Mouse (Mus musculus): ENCODE measurements around the gene Zfp365. TPM values are rescaled to one million over a fixed set of nuclear protein-coding genes. Genes with fewer than 3 reads are reported as not detected.

Gene Zfp365
- 0.63 and 0.95 TPM in 2 replicates for polyA plus RNA-seq (2016; fragmentation: Nextera tagmentation; extraction: Ambion mirVana)

DNA sequence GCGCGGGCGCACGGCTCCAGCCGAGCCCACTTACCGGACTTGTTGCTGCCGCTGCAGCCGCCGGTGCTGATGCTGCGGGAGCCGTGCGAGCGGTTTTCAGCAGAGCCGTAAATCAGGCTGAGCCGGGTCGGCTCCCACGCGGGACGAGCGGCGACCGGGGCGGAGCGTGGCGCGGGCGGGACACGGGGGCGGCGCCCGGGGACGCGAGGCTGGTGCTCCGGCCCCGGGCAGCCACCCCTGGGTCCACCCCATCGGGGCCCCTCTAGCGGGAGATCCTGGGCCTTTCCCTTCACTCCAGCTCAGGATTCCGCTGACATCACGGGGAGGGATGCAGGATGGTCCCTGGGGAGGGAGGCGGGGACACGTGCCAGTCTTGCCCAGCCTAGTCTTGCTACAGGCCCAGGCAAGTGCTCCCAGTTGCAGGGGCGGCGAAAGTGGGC is at the start of gene Zfp365:
Zfp365 (minus strand) TSS at position 326 of the 440 bp plus-strand sequence.
- Histone ChIP-seq H3K36me3 (no peaks in the 10 kb centered on the region), H3K27ac (ENCODE audit: poor library complexity, severe bottlenecking) (no peak within 1 kb of the TSS), H3K4me3 (peak within 1 kb of the TSS; percentile 69), H3K9me3 (replicated peaks) (no peaks in the 10 kb centered on the region), H3K4me1 (replicated peaks) (no peaks in the 10 kb centered on the region), H3K4me2 (peak within 1 kb of the TSS; percentile 97), H3K9ac (peak within 1 kb of the TSS; percentile 70), H3K27me3 (replicated peaks) (peaks cover 10% of the 10 kb centered on the region; the same call in 1 of the 2 replicates)
- peak; percentile 80 for ATAC-seq (ENCODE audit: insufficient number of reproducible peaks, low FRiP score)
- under 1% methylated on average over 37 of the region's 43 CpGs for WGBS

DNA sequence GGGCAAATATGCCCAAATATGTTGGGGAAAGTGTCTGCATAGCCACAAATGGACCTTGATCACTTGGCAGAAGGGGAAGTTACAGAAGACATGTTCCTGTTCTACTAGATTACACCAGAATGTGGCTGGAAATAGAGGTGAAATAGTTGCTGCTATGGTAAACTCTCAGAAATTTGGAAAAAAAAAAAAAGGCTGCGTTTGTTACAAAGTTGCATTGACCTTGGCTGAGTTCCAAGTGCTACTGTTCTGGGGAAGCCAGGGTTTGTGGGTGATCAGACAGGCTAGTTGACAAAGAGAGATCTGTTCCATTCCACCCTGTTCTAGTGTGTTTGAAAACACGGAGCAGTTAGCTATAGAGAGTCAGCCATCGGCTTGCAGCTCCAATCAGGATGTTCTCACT is 47.5 kb upstream of the Zfp365 start:
- Histone ChIP-seq H3K9ac (no peak overlapping the region), H3K4me2 (no peak overlapping the region), H3K36me3 (no peaks in the 10 kb centered on the region), H3K27me3 (replicated peaks) (no peaks in the 10 kb centered on the region), H3K4me3 (no peak overlapping the region), H3K27ac (ENCODE audit: poor library complexity, severe bottlenecking) (no peak overlapping the region), H3K9me3 (replicated peaks) (no peaks in the 10 kb centered on the region), H3K4me1 (replicated peaks) (no peaks in the 10 kb centered on the region)
- WGBS = 56% methylated on average over 3 of the region's 3 CpGs
- no peak for ATAC-seq (ENCODE audit: insufficient number of reproducible peaks, low FRiP score)

DNA sequence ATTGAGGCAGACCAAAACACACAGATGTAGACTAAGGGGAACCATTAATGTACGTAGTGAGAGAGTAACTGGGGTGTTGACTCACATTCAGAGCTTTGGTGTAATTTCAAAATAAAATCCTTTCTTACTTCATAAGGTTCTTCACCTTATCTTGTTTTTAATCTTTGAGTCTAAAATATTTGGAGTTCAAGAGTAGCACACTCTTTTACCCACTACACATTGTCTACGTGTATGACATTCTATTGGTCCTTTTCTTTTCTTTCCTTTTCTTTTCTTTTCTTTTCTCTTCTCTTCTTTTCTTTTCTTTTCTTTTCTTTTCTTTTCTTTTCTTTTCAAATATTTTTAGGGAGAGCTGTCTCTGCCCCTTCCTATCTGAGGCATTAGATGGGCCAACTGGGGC is 43.5 kb upstream of the Zfp365 start:
- Histone ChIP-seq H3K4me3 (no peak overlapping the region), H3K27me3 (replicated peaks) (no peaks in the 10 kb centered on the region), H3K27ac (ENCODE audit: poor library complexity, severe bottlenecking) (no peak overlapping the region), H3K9me3 (replicated peaks) (no peaks in the 10 kb centered on the region; the same call in 1 of the 2 replicates), H3K4me1 (replicated peaks) (no peaks in the 10 kb centered on the region), H3K4me2 (no peak overlapping the region), H3K36me3 (no peaks in the 10 kb centered on the region), H3K9ac (no peak overlapping the region)
- 87% methylated on average over 2 of the region's 2 CpGs for WGBS
- no peak for ATAC-seq (ENCODE audit: insufficient number of reproducible peaks, low FRiP score)

- H3K27me3 ChIP-seq (replicated peaks) = no peaks in the 10 kb centered on the region
- H3K27ac ChIP-seq (ENCODE audit: poor library complexity, severe bottlenecking) = no peak overlapping the region
- no peaks in the 10 kb centered on the region for H3K36me3 ChIP-seq
- no peaks in the 10 kb centered on the region; the same call in 1 of the 2 replicates for H3K9me3 ChIP-seq (replicated peaks)
- no peak overlapping the region for H3K9ac ChIP-seq
- WGBS = 77% methylated on average over 4 of the region's 4 CpGs
- no peak overlapping the region for H3K4me2 ChIP-seq
- no peak for ATAC-seq (ENCODE audit: insufficient number of reproducible peaks, low FRiP score)
- H3K4me3 ChIP-seq = no peak overlapping the region
- no peaks in the 10 kb centered on the region for H3K4me1 ChIP-seq (replicated peaks)
These were observed 39.2 kb upstream of the Zfp365 start for GRCm38 (mm10) chr10:67951690-67952089.

DNA sequence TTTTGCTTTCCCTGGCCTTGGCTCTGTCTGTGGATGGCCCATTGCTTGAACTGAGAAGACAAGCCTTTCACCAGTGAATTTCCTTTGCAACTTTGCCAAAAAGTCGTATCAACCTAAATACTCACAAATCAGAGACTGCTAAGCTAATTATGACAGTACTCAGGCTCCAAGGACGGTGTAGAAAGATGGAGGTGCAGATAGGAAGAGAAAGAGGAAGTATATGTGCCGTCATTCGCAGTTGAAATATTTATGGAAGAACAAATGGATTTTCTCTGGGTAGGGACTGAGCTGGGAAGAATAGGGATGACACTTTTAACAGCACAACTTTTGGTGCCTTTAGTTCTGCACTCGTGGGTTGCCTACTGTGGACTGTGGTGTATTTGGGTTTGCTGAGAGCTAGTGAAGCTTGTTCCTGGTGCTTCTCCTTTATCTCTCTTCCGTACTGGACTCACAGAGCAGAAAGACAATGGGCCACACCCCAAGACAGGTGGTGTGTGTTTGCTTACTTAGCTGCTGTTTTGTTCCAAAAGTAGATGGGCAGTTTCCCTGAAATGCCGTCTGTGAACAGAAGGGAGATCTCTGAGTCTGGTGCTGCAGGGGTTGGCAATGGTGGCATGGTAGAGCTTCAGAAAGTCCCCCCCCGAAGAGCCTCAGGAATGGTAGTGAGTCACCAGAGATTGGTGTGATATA is 37.7 kb upstream of the Zfp365 start:
- 61% methylated on average over 8 of the region's 8 CpGs for WGBS

GRCm38 (mm10) chr10:67943513-67943912 is 31.1 kb upstream of the Zfp365 start:
- WGBS = 85% methylated on average over 4 of the region's 4 CpGs
- no peak overlapping the region for H3K27ac ChIP-seq (ENCODE audit: poor library complexity, severe bottlenecking)
- no peaks in the 10 kb centered on the region for H3K27me3 ChIP-seq (replicated peaks)
- ATAC-seq (ENCODE audit: insufficient number of reproducible peaks, low FRiP score) = no peak
- H3K4me3 ChIP-seq = no peak overlapping the region
- no peak overlapping the region for H3K9ac ChIP-seq
- H3K4me2 ChIP-seq = no peak overlapping the region
- H3K4me1 ChIP-seq (replicated peaks) = 0 out of 2 replicates have a peak, but pooled peaks cover 4% of the 10 kb centered on the region
- no peaks in the 10 kb centered on the region; the same call in 1 of the 2 replicates for H3K9me3 ChIP-seq (replicated peaks)
- no peaks in the 10 kb centered on the region for H3K36me3 ChIP-seq

More for the DNA sequence above, 37.7 kb upstream of the Zfp365 start:
- Histone ChIP-seq H3K9me3 (replicated peaks) (no peaks in the 10 kb centered on the region; the same call in 1 of the 2 replicates), H3K27ac (ENCODE audit: poor library complexity, severe bottlenecking) (no peak overlapping the region), H3K36me3 (no peaks in the 10 kb centered on the region), H3K4me1 (replicated peaks) (no peaks in the 10 kb centered on the region), H3K4me3 (no peak overlapping the region), H3K9ac (no peak overlapping the region), H3K27me3 (replicated peaks) (no peaks in the 10 kb centered on the region), H3K4me2 (no peak overlapping the region)
- ATAC-seq (ENCODE audit: insufficient number of reproducible peaks, low FRiP score) = no peak

GRCm38 (mm10) chr10:67939546-67939945 is 27.1 kb upstream of the Zfp365 start:
- Histone ChIP-seq H3K4me1 (replicated peaks) (0 out of 2 replicates have a peak, but pooled peaks cover 4% of the 10 kb centered on the region), H3K27me3 (replicated peaks) (no peaks in the 10 kb centered on the region), H3K27ac (ENCODE audit: poor library complexity, severe bottlenecking) (no peak overlapping the region), H3K9me3 (replicated peaks) (no peaks in the 10 kb centered on the region), H3K36me3 (no peaks in the 10 kb centered on the region), H3K4me3 (no peak overlapping the region), H3K4me2 (peak overlapping the region; percentile 34), H3K9ac (no peak overlapping the region)
- ATAC-seq (ENCODE audit: insufficient number of reproducible peaks, low FRiP score) = no peak
- WGBS = 56% methylated on average over 12 of the region's 12 CpGs

GRCm38 (mm10) chr10:67937775-67938174 is 25.3 kb upstream of the Zfp365 start:
- Histone ChIP-seq H3K9me3 (replicated peaks) (no peaks in the 10 kb centered on the region), H3K4me1 (replicated peaks) (0 out of 2 replicates have a peak, but pooled peaks cover 4% of the 10 kb centered on the region), H3K36me3 (no peaks in the 10 kb centered on the region), H3K4me2 (no peak overlapping the region), H3K27ac (ENCODE audit: poor library complexity, severe bottlenecking) (no peak overlapping the region), H3K4me3 (no peak overlapping the region), H3K27me3 (replicated peaks) (no peaks in the 10 kb centered on the region), H3K9ac (no peak overlapping the region)
- 78% methylated on average over 5 of the region's 5 CpGs for whole genome bisulfite sequencing
- ATAC-seq (ENCODE audit: insufficient number of reproducible peaks, low FRiP score) = no peak

GRCm38 (mm10) chr10:67936944-67937343 is 24.5 kb upstream of the Zfp365 start:
- no peak overlapping the region for H3K4me2 ChIP-seq
- no peaks in the 10 kb centered on the region; the same call in 1 of the 2 replicates for H3K9me3 ChIP-seq (replicated peaks)
- no peak overlapping the region for H3K9ac ChIP-seq
- H3K4me1 ChIP-seq (replicated peaks) = 0 out of 2 replicates have a peak, but pooled peaks cover 4% of the 10 kb centered on the region
- no peaks in the 10 kb centered on the region for H3K36me3 ChIP-seq
- H3K27ac ChIP-seq (ENCODE audit: poor library complexity, severe bottlenecking) = no peak overlapping the region
- WGBS = 61% methylated on average over 4 of the region's 4 CpGs
- H3K4me3 ChIP-seq = no peak overlapping the region
- ATAC-seq (ENCODE audit: insufficient number of reproducible peaks, low FRiP score) = no peak
- H3K27me3 ChIP-seq (replicated peaks) = no peaks in the 10 kb centered on the region

GRCm38 (mm10) chr10:67932780-67933179 is 20.3 kb upstream of the Zfp365 start:
- Histone ChIP-seq H3K4me3 (no peak overlapping the region), H3K36me3 (no peaks in the 10 kb centered on the region), H3K4me2 (no peak overlapping the region), H3K27ac (ENCODE audit: poor library complexity, severe bottlenecking) (no peak overlapping the region), H3K9me3 (replicated peaks) (no peaks in the 10 kb centered on the region; the same call in 1 of the 2 replicates), H3K9ac (no peak overlapping the region), H3K27me3 (replicated peaks) (no peaks in the 10 kb centered on the region), H3K4me1 (replicated peaks) (no peaks in the 10 kb centered on the region)
- no peak for ATAC-seq (ENCODE audit: insufficient number of reproducible peaks, low FRiP score)
- WGBS = 74% methylated on average over 11 of the region's 11 CpGs

GRCm38 (mm10) chr10:67931328-67931727 is 18.9 kb upstream of the Zfp365 start:
- Histone ChIP-seq H3K4me2 (no peak overlapping the region), H3K4me1 (replicated peaks) (no peaks in the 10 kb centered on the region), H3K27ac (ENCODE audit: poor library complexity, severe bottlenecking) (no peak overlapping the region), H3K36me3 (no peaks in the 10 kb centered on the region), H3K9ac (no peak overlapping the region), H3K9me3 (replicated peaks) (no peaks in the 10 kb centered on the region; the same call in 1 of the 2 replicates), H3K27me3 (replicated peaks) (no peaks in the 10 kb centered on the region), H3K4me3 (no peak overlapping the region)
- WGBS = 78% methylated on average over 4 of the region's 4 CpGs
- ATAC-seq (ENCODE audit: insufficient number of reproducible peaks, low FRiP score) = no peak

Measured in heart, embryonic 12.5 days (tissue).